Mouse (Mus musculus) C2C12 (cell line): ENCODE measurements around the gene Ccdc30.

Experiments used
- CTCF ChIP-seq: IDR thresholded peaks from one replicate; pipeline ENCODE4 v1.5.1; 2011; ENCODE audit not compliant: control insufficient read depth, insufficient read depth, insufficient read length
- MYOD1 ChIP-seq: IDR thresholded peaks from one replicate; pipeline ENCODE4 v1.6.1; 2011; ENCODE audit warnings: low read depth; ENCODE audit not compliant: control insufficient read depth, insufficient read length
- USF1 ChIP-seq: IDR thresholded peaks from one replicate; pipeline ENCODE4 v1.6.1; 2011; ENCODE audit warnings: low read depth, mild to moderate bottlenecking, control low read depth, moderate library complexity

GRCm38 (mm10) chr4:119462457-119462856 lies 47.1 kb upstream of the Ccdc30 start:
- TF ChIP-seq CTCF (no peak), MYOD1 (no peak), USF1 (no peak)
